Mouse (Mus musculus) kidney, postnatal 4 days (tissue): ENCODE measurements around the gene Surf1.
"Not testable (repeated sequence)": the region's sequence is repeated elsewhere in the genome, so short reads cannot be mapped to it uniquely, and the experiment has no call there.

Experiments
- DNase-seq, 2 experiments: peaks; one replicate each; pipeline ENCODE4 v3.0.0; 2021; ENCODE audit warnings: mixed read lengths in 2 of 2

Surf1 gene

DNA sequence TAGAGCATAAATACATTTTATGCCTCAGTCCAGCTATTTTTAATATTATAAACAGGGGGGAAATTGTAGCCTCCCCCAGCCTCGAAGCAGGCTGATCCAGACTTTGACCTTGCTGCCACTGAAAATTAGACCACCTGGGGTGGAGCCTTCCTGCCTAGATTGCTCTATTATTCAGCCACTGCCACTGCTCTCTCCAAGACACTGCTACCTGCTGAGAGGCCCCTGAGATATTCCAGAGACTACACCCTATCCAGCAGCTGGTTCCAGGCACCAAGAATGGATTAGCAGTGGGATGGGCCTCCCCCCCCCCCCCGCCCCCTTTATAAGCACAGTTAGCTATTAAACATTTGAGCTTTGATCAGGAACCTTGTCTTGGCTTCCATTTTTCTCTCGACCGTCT lies 30.2 kb downstream of the Surf1 start:
- DNase-seq: not testable (repeated sequence)

DNA sequence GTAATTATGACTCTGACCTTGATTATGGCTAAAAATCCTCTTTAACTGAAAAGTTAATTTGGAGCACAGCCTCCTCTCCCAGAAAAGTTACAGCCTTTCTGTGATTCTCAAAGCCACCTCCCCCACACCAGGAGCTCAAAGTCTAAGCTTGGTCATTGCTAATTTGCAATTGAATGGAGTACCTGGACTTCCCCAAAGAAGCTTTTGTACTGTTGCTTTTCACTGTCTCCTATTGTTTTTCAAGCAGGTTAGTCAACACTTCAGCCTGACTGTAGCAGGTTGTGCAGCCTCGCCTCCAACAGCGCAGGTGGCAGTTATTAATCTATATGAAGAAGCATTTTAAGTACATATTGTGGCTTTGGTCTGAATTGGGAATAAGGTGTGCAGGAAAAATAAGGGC lies 30.8 kb downstream of the Surf1 start:
- DNase-seq: not testable (repeated sequence)

DNA sequence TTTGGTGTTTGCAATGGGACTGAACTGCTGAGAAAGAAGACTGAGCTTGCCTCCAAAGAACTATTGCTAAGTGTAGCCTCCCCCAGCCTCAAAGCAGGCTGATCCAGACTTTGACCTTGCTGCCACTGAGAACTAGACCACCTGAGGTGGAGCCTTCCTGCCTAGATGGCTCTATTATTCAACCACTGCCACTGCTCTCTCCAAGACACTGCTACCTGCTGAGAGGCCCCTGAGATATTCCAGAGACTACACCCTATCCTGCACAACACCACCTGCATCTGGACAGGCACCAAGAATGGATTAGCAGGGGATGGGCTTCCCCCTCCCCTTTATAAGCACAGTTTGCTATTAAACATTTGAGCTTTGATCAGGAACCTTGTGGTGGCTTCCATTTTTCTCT lies 37.8 kb downstream of the Surf1 start:
- DNase-seq: no peak

- no peak for DNase-seq
Observed at GRCm38 (mm10) chr2:26870666-26871065, 45.7 kb downstream of the Surf1 start.

GRCm38 (mm10) chr2:26864879-26865278 lies 51.5 kb downstream of the Surf1 start, which contains the start of gene Abo:
Gene Abo, minus strand, starts transcription at chr2:26864979.
- DNase-seq: no peak
